Mouse (Mus musculus) ES-E14 (cell line): ENCODE results near the gene Smoc2.

ENCODE experiments used
- CHD2 ChIP-seq: IDR thresholded peaks from 2 replicates; pipeline ENCODE4 v1.6.1; 2014; ENCODE audit warnings: mild to moderate bottlenecking, low read depth, low read length, inconsistent platforms
- HCFC1 ChIP-seq: IDR thresholded peaks from 2 replicates; pipeline ENCODE4 v1.6.1; 2012; ENCODE audit warnings: low read length, inconsistent platforms, borderline replicate concordance; ENCODE audit not compliant: insufficient read depth
- ZNF384 ChIP-seq: IDR thresholded peaks from 2 replicates; pipeline ENCODE4 v1.6.1; 2012; ENCODE audit warnings: low read depth, low read length, inconsistent platforms

DNA sequence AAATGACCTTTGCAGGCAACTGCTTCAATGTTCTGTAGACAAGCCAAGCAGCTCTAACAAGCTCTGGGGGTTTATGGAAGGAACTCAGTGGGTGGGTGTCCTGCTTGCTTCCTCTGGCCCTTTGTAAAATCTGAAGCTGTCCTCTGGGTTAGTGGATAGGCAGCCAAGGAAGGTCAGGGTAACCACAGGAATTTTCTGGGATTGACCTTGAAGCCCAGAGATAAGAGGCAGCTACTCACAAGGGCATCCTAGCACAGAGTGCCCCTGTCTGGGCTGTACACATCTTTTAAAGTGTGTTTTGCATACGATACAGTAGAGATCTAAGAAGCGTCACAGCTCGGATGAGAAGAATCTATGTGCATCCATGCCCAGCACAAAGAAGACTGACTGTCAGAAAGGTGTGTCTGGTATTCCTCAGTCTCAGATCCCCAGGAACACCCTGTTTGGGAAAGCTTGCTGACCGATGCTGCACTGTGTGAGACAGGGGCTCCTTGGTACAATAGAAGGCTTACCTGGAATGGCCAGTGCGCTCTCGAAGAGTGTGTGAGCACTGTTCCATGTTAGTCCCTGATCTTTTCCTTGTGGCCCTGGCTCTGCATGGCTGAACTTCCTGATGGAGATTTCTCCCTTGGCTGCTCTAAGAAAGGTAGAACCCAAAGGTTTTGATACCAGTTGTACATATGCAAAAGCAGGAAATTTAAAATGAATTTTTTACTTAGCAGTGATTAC lies 69.9 kb downstream of the Smoc2 start:
- no peak for TF ChIP-seq HCFC1
- no peak for TF ChIP-seq ZNF384
- TF ChIP-seq CHD2, result no peak
